Mouse (Mus musculus) cerebellum, adult 9-10 months (tissue): Measurements from ENCODE around the gene Tprgl.
A peak's percentile ranks its signal among the peaks of the same experiment; 100 is the strongest.

Experiments used
- DNase-seq: peaks from one replicate; pipeline ENCODE4 v3.0.0; 2022

Gene Tprgl

DNA sequence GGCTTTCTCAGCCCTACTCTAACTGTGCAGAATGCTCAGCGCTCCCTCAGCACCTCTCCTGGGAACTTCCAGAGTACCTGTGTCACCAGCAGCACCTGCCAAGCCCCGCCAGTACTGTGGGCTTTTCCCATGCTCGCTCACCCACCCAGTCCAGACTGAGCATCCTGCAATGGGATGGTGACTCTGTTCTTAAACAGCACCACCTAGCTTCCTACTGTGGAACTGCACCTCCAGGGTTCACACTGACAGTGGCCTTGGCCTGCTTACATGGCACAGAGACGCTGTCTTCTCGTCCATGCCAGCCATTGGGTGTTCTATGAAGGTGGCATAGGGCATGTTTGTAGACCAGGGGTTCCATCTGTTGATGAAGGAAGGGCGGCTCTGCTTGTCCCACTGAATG lies 1.5 kb downstream of the Tprgl start:
- peak; percentile 93 for DNase-seq

DNA sequence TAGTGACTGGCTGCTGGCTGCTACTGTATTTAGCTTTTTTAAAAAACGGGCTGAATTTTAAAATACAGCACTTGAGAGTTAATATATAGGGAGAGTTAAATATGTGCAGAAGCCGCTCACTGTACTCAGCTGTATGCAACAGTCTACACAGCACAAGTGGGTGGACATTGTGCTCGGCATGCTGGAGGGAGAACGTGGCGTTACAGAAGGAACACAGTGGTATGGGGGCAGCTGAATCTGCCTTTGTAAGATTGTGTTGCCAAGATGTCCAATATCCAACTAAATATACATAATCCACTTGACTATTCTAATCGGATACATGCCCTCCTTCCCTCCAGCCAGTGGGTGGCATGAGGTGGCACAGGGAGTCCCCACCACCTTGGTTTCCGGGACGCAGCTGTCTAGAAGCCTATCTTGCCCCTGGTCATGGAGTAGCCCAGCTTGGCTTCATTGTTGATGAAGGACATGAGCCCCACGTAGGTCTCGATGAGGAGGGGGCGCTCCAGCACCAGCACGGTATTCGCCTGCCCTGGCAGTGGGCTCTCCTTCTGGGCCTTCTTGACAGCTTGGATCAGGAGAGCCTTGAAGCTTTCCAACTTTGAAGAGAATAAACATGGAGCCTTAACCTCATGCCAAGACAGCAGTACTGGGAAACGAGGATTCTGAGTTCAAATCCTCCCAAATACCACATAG lies 2.4 kb downstream of the Tprgl start:
- DNase-seq, result peak; percentile 54

DNA sequence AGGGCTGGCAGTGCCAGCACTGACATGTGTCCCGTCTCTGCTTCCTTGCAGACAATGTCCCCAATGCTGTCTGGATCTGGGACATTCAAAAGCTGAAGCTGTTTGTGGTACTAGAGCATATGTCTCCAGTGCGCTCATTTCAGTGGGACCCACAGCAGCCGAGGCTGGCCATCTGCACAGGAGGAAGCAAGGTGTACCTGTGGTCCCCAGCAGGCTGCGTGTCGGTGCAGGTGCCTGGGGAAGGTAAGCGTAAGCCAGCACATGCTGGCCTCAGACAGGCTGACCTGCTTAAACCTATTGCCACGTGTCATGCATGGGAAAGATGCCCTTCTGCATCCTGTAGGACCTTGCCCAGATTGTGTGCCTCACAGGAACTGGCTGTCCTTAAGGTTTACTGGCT lies 4.4 kb downstream of the Tprgl start:
- DNase-seq, result peak; percentile 51

DNA sequence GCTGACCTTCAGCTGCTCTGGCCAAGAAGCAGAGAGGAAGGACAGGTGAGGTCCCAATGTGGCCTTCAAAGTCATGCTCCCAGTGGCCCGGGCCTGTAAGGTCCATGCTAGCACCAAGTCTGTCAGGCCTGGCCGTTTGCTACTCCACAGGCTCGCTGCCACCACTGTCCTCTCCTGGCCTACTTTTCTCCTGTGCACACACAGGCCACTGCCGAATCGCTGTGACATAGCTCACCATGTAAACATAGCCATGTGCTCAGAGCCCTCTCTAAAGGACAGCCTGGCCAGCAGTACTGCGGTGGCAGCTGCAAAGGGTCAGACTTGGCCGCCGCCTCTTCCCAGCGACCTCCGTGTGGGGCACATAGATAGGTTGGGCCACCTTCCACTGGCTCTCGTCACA lies 6.4 kb downstream of the Tprgl start:
- peak; percentile 17 for DNase-seq

DNA sequence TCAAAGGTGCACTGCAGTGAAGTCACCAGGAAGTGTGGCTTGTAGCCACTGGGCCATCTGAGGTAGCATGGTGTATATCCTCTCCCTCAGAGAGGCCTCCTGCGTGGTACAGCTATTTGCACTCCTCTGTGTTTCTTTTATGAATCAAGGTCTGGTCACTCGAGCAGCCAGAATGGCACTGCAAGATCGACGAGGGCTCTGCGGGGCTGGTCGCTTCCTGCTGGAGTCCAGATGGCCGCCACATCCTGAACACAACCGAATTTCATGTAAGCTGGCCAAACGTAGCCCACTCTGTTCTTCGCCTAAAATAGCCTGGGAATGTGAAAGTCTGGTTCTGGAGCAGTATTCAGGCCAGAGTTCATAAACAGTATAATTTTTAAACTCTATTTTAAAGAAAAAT lies 14.1 kb downstream of the Tprgl start:
- peak; percentile 82 for DNase-seq

DNA sequence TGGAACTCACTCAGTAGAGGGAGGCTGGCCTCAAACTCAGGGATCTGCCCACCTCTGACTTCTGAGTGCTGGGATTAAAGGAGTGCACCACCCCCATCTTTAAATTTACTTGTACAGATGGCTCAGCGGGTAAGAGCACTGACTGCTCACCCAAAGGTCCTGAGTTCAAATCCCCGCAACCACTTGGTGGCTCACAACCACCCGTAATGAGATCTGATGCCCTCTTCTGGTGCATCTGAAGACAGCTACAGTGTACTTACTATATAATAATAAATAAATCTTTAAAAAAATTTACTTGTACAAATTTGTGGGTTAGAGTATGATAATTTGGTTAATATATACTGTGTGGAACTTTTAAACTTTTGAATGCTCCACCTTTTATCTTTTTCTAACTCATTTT lies 15.8 kb downstream of the Tprgl start:
- peak; percentile 31 for DNase-seq

DNA sequence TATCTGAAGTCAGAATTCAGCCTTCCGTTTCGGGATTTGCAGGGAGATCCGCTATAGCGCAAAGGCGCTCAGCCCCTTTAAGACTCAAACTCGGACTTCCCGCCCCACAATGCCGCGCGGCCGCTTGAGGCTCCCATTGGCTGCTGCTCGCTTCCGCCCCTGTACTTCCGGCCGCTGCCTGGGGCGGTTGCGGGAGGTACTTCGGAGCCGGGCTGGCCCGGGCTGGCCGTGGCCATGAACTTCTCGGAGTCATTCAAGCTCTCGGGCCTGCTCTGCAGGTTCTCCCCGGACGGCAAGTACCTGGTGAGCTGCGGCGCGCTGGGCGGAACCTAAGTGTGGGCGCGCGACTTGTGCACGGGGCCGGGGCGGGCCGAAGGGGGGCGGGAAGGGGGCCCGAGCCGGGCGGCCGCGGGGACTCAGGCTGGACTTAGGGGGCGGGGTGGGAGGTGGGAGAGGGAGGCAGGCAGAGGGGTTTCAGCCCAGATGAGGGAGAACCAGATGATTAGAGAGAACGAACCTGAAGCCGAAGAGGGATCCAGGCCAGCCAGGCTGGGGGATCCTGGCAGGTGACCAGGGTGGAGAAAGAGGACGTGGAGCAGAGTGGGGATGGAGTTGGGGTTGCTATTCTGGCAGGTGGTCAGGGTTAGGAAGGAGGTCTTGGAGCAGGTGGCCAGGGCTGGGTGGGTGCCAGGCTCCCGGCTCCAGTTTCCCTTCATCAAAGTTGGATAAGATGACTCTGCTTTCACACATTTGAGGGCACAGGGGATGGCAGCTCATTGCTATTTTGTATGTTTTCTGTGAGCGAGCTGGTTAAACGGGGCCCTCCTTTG lies 18.0 kb downstream of the Tprgl start, which contains the start of gene Wrap73:
TSS of gene Wrap73 (plus strand) at position 162 of the 830 bp plus-strand sequence.
- peak; percentile 89 for DNase-seq

DNA sequence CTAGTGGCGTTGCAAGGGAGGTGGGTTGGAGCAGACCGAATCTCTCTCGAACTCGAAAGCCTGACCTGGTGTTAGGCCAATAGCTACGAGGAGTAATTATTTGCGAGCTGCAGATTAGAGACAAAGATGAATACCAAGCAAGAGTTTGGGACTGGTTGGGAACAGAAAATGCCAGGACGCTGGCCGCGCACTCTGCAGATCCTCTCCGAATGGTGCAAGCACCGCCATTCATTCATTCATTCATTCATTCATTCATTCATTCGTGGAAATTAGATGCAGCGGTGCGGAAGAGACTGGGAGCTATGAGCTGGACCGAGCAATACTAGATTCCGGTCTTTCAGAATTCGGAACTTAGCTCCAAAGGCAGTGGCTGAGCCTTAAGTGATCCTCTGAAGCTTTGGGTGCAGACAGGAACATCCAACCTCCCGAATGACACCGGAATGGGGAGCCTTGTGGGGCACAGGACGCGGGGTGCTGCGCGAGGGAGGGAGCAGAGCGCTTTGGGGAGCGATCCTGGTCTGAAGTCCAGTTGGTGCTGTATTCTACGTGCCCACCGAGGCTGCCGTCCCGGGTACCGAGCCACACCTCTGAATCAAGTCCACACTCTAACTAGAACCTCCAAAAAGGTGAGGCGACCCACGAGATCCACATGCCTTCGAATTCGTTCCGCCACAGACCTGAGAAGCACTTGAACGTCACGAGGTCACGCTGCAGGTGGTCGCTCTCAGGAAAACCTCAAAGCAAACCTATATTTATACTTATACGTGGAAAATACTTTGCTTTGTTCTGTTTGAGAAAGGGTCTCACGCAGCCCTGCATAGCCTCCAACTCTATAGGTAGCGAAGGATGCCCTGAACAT lies 19.2 kb downstream of the Tprgl start:
- DNase-seq, result peak; percentile 59

DNA sequence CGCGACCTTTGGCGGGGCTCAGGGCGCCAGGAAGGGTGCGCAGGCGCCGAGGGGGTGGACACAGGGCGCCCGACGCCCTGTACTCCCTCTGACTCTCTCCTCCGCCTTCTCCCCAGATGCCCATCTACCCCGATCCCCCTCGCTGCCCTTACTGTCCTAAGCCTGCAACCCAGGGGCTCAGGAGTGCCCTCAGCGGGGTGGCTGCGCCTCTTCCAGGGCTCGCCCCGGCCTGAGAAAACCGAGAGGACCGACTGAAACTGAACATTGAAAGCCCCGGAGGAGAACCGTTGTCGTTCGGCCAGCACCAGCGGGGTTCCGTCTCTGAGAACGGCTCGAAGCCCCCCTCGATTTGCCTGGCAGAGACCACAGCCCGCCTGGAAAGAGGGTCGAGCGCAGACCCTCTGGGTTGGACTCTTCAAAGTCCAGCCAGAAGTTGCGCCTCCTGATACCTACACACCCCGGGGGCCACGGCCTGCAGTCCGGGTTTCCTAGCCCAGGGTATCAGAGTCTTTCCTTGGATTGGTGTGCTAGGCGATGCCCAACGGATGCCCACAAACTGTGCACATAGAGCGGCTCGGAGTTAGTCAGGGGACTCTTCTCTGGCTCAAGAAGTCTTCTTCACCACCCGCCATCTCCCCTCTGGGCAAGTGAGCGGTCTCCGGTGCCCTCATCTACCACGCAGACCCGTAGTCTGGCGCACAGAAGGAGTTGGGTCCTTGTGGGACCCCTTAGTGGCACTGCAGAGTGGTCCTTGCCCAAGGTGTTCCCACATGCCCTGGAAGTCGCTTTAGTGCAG lies 20.1 kb downstream of the Tprgl start:
- DNase-seq, result peak; percentile 65

DNA sequence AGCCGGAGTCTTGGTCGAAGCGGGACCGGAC lies 20.5 kb downstream of the Tprgl start, which contains the start of gene Trp73:
TSS of gene Trp73 (minus strand) at position 27 of the 31 bp plus-strand sequence.
- DNase-seq, result no peak

DNA sequence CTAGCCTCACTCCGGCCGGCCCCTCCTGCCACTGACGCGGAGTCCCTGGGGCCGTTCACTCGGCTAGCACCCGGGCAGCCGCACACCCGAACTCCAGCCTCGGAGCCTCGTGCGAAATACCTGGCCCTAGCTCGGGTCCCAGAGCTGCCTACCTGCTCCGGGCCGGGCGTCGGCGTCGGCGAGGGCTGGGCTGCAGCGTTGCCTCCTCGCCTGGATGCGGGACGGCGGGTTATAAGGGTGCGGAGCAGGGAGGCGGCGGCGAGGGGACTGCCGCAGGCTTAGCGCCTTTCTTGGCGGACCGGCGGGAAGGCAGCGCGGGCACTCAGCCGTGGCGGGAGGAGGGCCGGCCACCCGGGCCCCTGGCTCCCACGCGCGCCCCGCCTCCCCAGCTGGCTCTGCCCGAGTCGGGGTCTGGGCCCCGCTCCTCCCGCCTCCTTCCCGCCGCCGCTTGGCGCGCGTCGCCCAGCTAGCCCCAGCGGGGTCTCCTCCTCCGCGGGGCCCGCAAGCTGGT lies 20.7 kb downstream of the Tprgl start:
- peak; percentile 53 for DNase-seq

DNA sequence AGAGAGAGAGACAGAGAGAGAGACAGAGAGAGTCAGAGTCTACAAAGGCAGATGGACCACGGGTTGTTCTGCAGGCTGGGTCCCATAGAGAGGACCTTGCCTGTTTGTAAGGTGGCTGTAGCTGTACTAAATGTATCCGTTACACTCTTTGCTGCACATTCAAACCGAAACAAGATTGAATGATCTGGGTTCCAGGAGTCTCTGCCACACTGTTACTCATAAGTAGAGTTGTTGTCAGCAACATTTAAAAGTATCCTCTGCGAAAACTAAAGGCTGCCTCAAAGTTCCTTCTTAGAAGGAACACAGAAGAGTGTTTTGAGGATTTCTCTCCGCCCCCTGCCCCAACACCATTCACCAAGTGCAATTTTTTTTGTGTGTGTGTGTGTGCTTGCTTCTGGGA lies 23.3 kb downstream of the Tprgl start:
- no peak for DNase-seq

DNA sequence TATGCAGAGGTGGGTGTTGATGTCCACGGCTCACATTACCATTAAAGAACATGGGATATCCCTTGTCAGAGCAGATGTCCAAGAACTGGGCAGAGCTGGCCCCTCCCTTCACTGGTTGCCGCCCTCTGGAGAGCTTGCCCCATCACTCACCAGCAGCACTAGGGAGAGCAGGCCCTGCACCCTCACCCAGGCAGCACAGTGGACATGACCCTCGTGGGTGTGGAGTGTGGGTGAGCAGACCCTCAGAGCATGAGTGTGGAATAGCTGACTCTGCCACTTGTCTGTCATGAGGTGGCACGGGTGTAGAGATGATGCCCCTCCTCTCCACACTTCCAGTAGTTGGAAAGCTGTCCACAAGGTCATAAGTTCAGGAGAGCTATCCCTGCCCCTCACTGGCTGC lies 25.7 kb downstream of the Tprgl start:
- DNase-seq, result no peak

DNA sequence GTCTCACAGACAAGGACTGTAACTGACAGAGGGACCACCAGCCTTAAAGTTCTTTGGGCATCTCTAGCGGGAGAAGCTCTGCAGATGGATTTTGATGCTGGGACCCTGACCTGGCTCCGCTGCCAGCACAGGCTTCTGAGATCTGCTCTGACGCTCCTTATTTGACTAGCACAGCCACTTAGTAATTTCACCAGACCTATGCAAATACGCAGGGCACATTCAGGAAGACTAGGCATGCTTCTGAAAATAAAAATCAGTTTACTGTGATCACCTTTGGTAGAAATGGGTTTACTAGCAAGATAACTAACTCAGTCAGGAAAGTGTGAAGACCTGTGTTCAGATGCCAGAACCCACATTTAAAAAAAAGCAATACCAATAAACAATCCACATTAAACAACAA lies 28.6 kb downstream of the Tprgl start:
- no peak for DNase-seq

DNA sequence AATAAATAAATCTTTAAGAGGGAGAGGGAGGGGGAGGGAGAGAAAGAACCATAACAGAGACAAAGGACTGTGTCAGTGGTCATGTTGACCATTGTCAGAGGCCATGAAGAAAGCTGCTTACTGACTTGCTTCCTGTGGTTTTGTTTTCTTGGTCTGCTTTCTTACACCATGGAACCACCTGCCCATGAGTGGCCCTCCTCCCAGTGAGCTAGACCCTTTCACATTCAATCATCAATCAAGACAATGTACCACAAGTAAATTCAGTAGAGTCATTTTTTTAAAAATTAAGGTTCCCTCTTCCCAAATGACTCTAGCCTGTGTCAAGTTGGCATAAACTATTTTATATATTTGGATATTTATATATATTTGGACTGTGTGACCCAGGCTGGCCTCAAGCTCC lies 30.5 kb downstream of the Tprgl start:
- no peak for DNase-seq

DNA sequence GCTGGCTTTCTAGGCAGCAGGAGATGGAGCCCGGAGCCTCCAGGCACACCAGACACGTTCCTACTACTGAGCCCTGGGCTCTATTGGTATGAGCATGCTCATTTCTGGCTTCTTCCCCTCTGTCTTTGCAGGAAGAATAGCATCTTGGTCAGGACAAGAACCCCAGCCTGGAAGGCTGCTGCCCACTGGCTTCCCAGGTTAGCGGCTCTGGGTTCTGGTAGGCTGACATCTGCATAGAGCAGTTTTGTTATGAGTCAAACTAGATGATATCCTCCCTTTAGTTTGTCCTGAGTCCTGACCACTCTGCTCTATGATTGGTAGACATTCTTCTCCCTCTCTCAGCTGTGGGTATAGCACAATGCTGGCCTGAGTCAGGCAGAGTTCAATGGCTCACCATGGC lies 33.2 kb downstream of the Tprgl start:
- DNase-seq, result no peak

DNA sequence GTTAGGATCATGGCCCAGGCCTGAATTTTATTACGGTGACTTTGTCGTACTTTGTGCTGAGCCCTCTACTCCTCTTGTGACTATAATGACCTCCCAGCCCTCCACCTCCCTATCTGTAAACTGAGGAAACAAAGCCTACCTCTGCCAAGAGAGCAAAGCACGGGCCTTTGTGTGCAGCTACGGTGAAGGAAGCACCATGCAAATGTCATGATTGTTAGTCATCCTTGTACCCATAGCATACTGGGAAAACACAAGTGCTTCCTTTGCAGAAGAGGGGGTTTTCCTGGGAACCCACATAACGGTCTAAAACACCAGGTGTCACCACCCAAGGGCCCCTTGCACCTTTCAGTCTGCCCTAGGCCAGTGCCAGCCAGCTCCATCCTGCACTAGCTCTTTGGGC lies 35.3 kb downstream of the Tprgl start:
- no peak for DNase-seq

DNA sequence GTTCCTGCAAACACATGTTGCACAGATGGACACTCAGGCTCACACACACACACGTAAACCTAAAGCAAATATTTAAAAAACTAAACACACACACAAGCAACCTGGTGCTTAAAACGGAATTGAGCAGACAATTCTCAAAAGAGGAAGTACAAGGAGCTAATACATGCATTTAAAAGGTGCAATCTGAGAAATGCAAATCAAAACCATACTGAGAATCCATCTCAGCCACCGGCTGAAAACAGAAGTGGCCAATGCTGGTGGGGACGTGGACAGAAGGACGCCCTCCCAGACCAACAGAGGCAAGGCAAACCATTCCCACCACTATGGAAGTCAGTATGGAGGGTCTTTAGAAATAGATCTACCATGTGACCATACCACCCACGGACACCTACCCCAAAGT lies 36.9 kb downstream of the Tprgl start:
- DNase-seq, result no peak

DNA sequence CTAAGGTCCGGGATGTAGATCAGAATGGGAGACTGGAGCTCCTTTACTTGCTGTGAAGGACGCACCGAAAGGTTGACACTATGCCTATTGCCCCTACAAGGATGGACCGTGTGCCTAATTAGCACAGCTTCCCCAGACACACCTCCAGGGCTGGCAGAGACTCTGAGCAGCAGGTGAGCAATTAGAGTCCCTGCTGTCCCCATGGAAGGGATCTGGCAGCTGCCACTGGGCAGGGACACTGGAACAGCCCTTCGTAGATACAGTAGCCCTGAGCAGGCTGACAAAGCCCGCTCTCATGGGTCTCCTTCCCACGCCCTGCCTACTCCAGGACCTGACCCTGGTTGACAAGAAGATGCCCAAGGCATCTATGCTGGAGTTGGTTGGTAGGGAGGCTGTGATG lies 38.1 kb downstream of the Tprgl start:
- DNase-seq, result no peak

DNA sequence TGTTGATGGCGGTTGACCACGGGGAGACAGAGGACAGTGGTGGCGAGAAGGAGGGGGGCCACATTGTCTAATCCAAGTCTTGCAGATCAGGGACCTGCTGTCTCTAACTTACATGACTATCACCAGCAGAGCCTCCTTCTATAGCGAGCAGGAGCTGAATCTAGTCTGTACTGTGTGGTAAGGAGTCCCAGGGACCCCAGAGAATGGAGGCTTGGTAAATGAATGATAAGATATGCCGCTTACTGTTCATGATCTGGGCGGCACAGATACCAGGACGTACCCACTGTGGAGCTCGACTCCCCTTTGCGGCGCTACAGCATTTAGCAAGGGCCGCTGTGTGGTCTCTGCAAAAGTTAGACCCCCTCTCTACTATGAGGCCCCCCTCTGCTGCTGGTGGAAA lies 38.7 kb downstream of the Tprgl start:
- DNase-seq, result no peak

DNA sequence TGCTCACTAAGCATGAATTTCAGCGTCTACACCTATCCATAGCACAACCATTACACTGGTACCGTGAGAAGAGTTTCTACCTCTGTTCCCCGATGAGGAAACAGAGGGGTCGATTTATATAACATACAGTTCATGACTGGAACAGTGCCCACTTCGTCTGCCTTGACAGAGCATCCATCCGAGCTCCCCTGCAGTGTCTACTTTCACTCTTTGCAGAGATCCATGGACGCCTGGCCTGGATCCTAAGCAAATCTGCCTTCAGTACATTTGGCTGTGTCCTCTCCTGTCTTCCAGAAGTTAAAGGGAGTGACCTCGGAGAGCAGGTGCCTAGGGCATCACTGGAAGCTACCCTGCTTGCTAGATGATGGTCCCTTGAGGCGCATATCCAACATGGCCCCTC lies 41.3 kb downstream of the Tprgl start:
- DNase-seq, result peak; percentile 61

DNA sequence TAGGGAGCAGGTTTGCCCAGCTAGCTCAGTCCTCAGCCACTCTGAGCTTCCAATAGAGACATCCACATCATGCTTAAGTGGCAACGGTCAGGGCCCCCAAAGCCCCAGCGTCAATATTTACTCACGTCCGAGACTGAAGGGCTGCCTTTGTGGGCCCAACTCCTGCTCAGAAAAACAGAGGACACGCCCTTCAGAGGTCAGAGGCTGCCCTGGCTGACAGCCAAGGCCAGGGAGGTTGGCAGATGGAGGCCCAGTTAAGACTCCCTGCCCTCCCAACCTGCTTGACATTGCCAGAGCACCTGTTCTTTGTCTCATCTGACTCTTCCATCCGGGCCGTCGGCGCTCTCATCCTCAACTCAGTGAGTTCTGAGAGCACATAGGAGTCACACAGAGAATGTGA lies 41.7 kb downstream of the Tprgl start:
- peak; percentile 82 for DNase-seq

DNA sequence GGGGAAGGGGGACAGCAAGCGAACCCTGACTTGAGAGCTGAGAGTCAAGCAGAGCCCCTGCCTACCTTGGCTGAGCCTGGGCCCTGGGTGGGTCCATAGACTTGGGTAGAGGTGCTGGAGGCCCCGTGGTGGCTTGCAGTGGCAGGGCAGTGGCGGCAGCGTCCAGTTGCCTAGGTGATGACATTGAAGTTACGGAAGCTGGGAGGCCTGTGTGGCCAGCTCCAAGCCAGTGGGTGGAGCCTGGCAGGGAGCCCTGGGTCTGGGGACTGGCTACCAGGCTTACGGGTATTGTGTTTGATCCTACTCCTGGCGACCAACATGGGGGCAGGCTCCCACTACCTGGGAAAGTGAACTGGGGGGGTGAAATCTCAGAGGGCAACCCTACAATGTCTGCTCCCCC lies 44.0 kb downstream of the Tprgl start:
- no peak for DNase-seq
